Comparison of ENCODE assay signal across 16 mouse cellular contexts in the genomic region with DNA sequence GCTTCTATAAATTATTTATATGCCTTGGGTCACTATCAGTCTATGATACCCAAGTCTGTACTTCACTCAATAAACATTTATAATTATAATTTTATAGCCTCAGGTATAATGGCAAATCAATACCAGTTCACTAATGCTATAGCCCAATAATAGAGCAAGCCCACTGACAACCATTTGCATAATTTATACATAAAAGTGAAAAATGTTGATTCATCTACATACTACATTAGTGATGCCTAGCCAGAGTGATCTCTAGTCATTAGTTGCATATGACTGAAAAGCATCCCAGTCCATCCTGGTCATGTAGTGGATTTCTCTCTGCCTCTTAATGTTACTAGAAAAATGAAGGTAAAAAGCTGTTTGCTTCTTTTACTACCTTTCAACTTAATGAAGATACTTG.
"Had no signal": no experiment of that assay in that cellular context is flagged by ENCODE, and none has a peak within 500 bp of the region (broad histone marks: within the 10 kb centered on the region; RNA-seq: fewer than 3 reads in every experiment).

No protein-coding gene starts in this region.

- H3K9me3 ChIP-seq: neural tube, embryonic 13.5 days; neural tube, embryonic 15.5 days; stomach, embryonic 15.5 days had no signal

- H3K4me2 ChIP-seq: neural tube, embryonic 13.5 days; neural tube, embryonic 15.5 days; stomach, embryonic 15.5 days had no signal

- H3K4me1 ChIP-seq: neural tube, embryonic 13.5 days; neural tube, embryonic 15.5 days; stomach, embryonic 15.5 days had no signal

- H3K9ac ChIP-seq: neural tube, embryonic 13.5 days; neural tube, embryonic 15.5 days; stomach, embryonic 15.5 days had no signal

- H3K27me3 ChIP-seq: neural tube, embryonic 13.5 days; neural tube, embryonic 15.5 days; stomach, embryonic 15.5 days had no signal

- H3K36me3 ChIP-seq: neural tube, embryonic 13.5 days; neural tube, embryonic 15.5 days; stomach, embryonic 15.5 days had no signal

- DNase-seq: retina, postnatal 1 day; right cerebral cortex, adult 18-20 months; right cerebral cortex, postnatal 14 days; right cerebral cortex, postnatal 25 days; right cerebral cortex, postnatal 4 days; spleen, adult 18-20 months; thymus, adult 18-20 months; thymus, adult 2 months; thymus, postnatal 14 days; thymus, postnatal 25 days; thymus, postnatal 36 days; thymus, postnatal 4 days had no signal

- H3K4me3 ChIP-seq: neural tube, embryonic 13.5 days; neural tube, embryonic 15.5 days; stomach, embryonic 15.5 days had no signal

- H3K27ac ChIP-seq: neural tube, embryonic 13.5 days; neural tube, embryonic 15.5 days; stomach, embryonic 15.5 days; stomach, postnatal 0 days had no signal
